ENCODE assay signal across 8 mouse cellular contexts in the genomic region with DNA sequence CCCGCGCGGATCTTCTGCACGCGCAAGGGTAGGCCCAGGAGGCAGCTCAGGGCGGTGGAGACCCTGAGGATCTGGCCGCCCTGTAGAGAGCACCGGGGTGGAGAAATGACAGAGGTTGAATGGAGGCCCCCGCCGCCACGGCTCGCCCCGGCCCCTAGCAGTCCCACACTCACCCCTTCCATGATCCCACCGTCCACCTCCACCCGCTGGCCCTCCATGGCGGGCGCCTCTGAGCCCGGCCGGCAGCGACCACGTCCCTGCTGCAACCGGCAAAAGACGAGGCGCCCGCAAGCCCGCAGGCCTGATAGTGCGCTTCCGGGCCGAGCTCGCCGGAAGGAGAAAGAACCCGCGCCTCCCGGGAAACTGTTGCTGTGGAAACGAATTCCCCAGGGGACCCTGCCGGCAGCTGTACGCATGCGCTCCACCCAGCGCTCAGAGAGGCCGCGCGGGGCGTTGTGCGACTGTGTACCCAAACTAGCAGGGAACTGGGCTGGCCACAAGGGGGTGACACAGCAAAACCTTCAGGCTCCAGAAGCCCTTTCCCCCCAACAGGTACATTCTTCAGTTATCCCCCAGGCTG. TPM values are rescaled to one million over a fixed set of nuclear protein-coding genes. Genes with fewer than 3 reads are reported as not detected.
A peak's percentile ranks its signal among the peaks of the same experiment; 100 is the strongest.
DNase-seq lines count a peak whose midpoint lies in the region; ATAC-seq lines count a peak whose summit lies in the region.

A gene (minus strand): TSS at position 437 of the 580 bp plus-strand sequence.

- peak within 1 kb of the TSS; percentile 83 for H3K27ac ChIP-seq in hindbrain, embryonic 12.5 days

- DNase-seq in Muller cell, postnatal 12 days (ENCODE audit: inconsistent ontology term) = peak; percentile 98
- peak; percentile 97 for DNase-seq in cerebellum, adult 9-11 months
- peak; percentile 95 to 98 for DNase-seq in frontal cortex, postnatal 10 days (ENCODE audit: low spot score in 2 of 2)
- DNase-seq in layer of hippocampus, postnatal 14 days (ENCODE audit: low spot score in 2 of 2) = peak; percentile 98 to 99
- DNase-seq in lung, postnatal 14 days = peak; percentile 97
- DNase-seq in retina, adult 2 months (ENCODE audit: low read depth, low spot score) = peak; percentile 81
- peak; percentile 96 for DNase-seq in thymus, postnatal 36 days

- H3K9ac ChIP-seq in hindbrain, embryonic 12.5 days = peak within 1 kb of the TSS; percentile 95

- H3K9me3 ChIP-seq in hindbrain, embryonic 12.5 days (replicated peaks) = no peaks in the 10 kb centered on the region

- peaks cover 31% of the 10 kb centered on the region for H3K36me3 ChIP-seq in hindbrain, embryonic 12.5 days

- peak; percentile 95 for ATAC-seq in hindbrain, embryonic 12.5 days (ENCODE audit: low FRiP score)

- H3K4me3 ChIP-seq in hindbrain, embryonic 12.5 days = peak within 1 kb of the TSS; percentile 96

- under 1% methylated on average over 30 of the region's 44 CpGs for WGBS in hindbrain, embryonic 12.5 days

- peak within 1 kb of the TSS; percentile 73 for H3K4me2 ChIP-seq in hindbrain, embryonic 12.5 days (replicated peaks)

- no peaks in the 10 kb centered on the region for H3K27me3 ChIP-seq in hindbrain, embryonic 12.5 days

- peaks cover 17% of the 10 kb centered on the region for H3K4me1 ChIP-seq in hindbrain, embryonic 12.5 days

RNA-seq across cellular contexts. Expression of the gene that starts here (rescaled TPM):
- 102 and 104 TPM in 2 replicates for polyA plus RNA-seq in hindbrain, embryonic 12.5 days (2016; fragmentation: Nextera tagmentation; extraction: Ambion mirVana)
- 10 to 100 TPM; 68.6 to 69.7 TPM for total RNA-seq in layer of hippocampus, postnatal 14 days (2021)

Comparison
In these comparisons a context has a peak if more than half of its experiments do, and no peak if none do; other contexts are left out.
1. Peak in every context shown above with its lines: DNase-seq, ATAC-seq, H3K4me3 ChIP-seq and H3K27ac ChIP-seq.